Mouse (Mus musculus) erythroid progenitor cell, adult 5-6 weeks (primary cell): ENCODE data around the gene Pitpnm2. TPM values are rescaled to one million over a fixed set of nuclear protein-coding genes. Genes with fewer than 3 reads are reported as not detected.

Experiments used
- ATAC-seq: replicated peaks from 2 replicates; pipeline ENCODE4 v1.8.0; 2016; ENCODE audit warnings: moderate number of reproducible peaks, mild to moderate bottlenecking, moderate TSS enrichment, inconsistent platforms; ENCODE audit not compliant: poor library complexity, low FRiP score, severe bottlenecking
- total RNA-seq, 2 experiments: library from RNA; stranded (forward) in 1 of 2; stranded (reverse) in 1 of 2; fragments of 150-400 nt in 1 of 2; fragments of 186-747, 209-891 nt in 1 of 2; gene quantifications; 2 replicates each; pipeline versions ENCODE4 v1.2.3 to v1.2.4; 2015 to 2017; ENCODE audit warnings: low replicate concordance in 2 of 2

Gene Pitpnm2
- total RNA-seq, 2 experiments from 2014 or later = 0.42 to 0.76 TPM

GRCm38 (mm10) chr5:124111742-124112497, 137.6 kb downstream of the Pitpnm2 start, which contains the start of gene Ogfod2:
Ogfod2 (plus strand) TSS chr5:124112297.
- ATAC-seq = peak; percentile 86

- ATAC-seq = 0 out of 2 replicates have a peak, but pooled peaks have one; percentile 2
Observed at GRCm38 (mm10) chr5:124111077-124111741, 138.4 kb downstream of the Pitpnm2 start.

GRCm38 (mm10) chr5:124103552-124103951, 146.0 kb downstream of the Pitpnm2 start:
- no peak for ATAC-seq

- ATAC-seq = no peak
Observed at GRCm38 (mm10) chr5:124103020-124103419, 146.5 kb downstream of the Pitpnm2 start.

GRCm38 (mm10) chr5:124102326-124102725, 147.2 kb downstream of the Pitpnm2 start:
- no peak for ATAC-seq

- ATAC-seq = no peak
Observed at GRCm38 (mm10) chr5:124100128-124101044, 149.2 kb downstream of the Pitpnm2 start.

GRCm38 (mm10) chr5:124098923-124099322, 150.6 kb downstream of the Pitpnm2 start:
- no peak for ATAC-seq

- peak; percentile 62 for ATAC-seq
Observed at GRCm38 (mm10) chr5:124095596-124096232, 153.8 kb downstream of the Pitpnm2 start, which contains the start of gene Abcb9. Abcb9 (minus strand) TSS chr5:124095798.

- peak; percentile 55 for ATAC-seq
Observed at GRCm38 (mm10) chr5:124095077-124095581, 154.4 kb downstream of the Pitpnm2 start.

- no peak for ATAC-seq
Observed at GRCm38 (mm10) chr5:124093852-124094604, 155.5 kb downstream of the Pitpnm2 start.

- no peak for ATAC-seq
Observed at GRCm38 (mm10) chr5:124093120-124093794, 156.3 kb downstream of the Pitpnm2 start.

- ATAC-seq = peak; percentile 66
Observed at GRCm38 (mm10) chr5:124091951-124092406, 157.6 kb downstream of the Pitpnm2 start.

- no peak for ATAC-seq
Observed at GRCm38 (mm10) chr5:124089868-124090267, 159.7 kb downstream of the Pitpnm2 start.

GRCm38 (mm10) chr5:124086876-124087275, 162.7 kb downstream of the Pitpnm2 start:
- ATAC-seq = no peak

- ATAC-seq = no peak
Observed at GRCm38 (mm10) chr5:124085513-124085912, 164.0 kb downstream of the Pitpnm2 start.

GRCm38 (mm10) chr5:124084588-124085173, 164.9 kb downstream of the Pitpnm2 start:
- peak; percentile 67 for ATAC-seq

GRCm38 (mm10) chr5:124083850-124084587, 165.5 kb downstream of the Pitpnm2 start:
- no peak for ATAC-seq
